Mouse (Mus musculus): ENCODE results near the gene Cldn13.

DNA sequence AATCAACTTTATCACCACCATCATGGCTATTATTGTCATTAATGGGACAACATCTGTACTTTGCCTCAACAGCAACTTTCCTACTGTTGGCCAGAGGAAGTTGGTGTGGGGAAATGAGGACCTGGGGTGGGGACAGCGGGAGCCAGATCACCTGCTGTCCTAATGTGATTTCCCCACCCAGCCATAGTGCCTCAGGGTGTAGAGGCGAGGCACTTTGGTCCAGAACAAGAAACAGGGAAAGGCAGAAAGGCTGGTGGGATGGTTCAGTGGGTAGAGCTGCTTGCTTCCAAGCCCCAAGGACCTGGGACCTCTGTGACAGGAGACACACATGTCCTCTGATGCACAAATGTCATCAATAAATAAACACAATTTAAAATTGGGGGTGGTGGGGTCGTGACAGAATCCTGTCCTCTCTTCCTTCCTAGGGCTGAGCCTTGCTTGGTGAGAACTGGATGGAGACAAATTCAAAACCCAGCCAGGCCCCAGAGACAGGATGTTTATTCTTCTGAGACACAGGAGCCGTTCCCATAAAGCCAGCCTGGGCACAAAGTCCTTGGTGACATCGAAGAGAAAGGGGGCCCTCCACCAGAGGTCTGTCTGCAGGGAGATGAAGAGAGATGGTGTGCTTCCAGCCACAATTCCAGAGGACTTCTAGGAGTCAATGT lies 32.2 kb upstream of the Cldn13 start:
- no peak for TF ChIP-seq CTCF (IDR thresholded peaks at IDR 0.05; ENCODE audit: low read depth, low read length)
- no peak for TF ChIP-seq GATA1 (IDR thresholded peaks at IDR 0.05; ENCODE audit: borderline replicate concordance, low read length)

Measured in G1E (cell line).